Mouse (Mus musculus): ENCODE results near the gene Ets1. TPM values are rescaled to one million over a fixed set of nuclear protein-coding genes. Genes with fewer than 3 reads are reported as not detected.

The Ets1 gene
- total RNA-seq, 2 experiments from 2014 or later: 53.5 to 65.4 TPM

GRCm38 (mm10) chr9:32798171-32798570 is 162.2 kb downstream of the Ets1 start:
- intact Hi-C loops (cut with DNase I): no loop called here
- DNase-seq: no peak

DNA sequence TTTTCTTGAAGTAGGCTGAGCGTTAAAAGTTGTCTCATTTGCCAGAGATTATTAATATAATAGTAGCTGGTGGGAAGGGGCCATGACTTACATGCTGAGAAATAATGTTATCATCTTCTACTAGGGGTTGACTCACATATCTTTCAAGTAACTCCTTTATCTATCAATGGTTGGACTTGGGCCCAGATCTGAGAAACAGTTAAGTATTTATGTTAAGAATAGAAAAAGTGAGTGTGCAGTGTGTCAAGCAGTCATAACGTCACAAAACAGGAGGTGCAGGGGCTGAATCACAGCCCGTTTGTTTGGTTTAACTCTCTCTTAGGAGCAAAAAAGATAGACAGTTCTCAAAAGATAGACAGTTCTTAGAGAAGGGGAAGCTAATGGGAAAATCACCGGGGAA is 170.1 kb downstream of the Ets1 start:
- no peak for DNase-seq
- intact Hi-C loops (cut with DNase I): loop anchor here (5.0 kb wide), 1 partner anchor 276 kb away; no protein-coding TSS in a partner anchor

Other genes with a start within 250 kb of the Ets1 start
- 10 to 100 TPM; 28.2 to 28.8 TPM for gene Fli1, start 93.4 kb upstream of the Ets1 start, total RNA-seq (2021)

Data from heart, postnatal 36 days (tissue).